Mouse (Mus musculus): Measurements from ENCODE around the gene Gm4907.
"Not testable (repeated sequence)": the region's sequence is repeated elsewhere in the genome, so short reads cannot be mapped to it uniquely, and the experiment has no call there.

Gm4907 gene

GRCm38 (mm10) chrX:23882253-23882652 is at the start of gene Gm4907:
TSS of gene Gm4907 (plus strand) at chrX:23882553.
- not testable (repeated sequence) for DNase-seq (ENCODE audit: low read depth)

GRCm38 (mm10) chrX:23833784-23834183 is 48.6 kb upstream of the Gm4907 start:
- DNase-seq (ENCODE audit: low read depth): not testable (repeated sequence)

GRCm38 (mm10) chrX:23840921-23841320 is 41.4 kb upstream of the Gm4907 start:
- no peak for DNase-seq (ENCODE audit: low read depth)

GRCm38 (mm10) chrX:23954161-23954560 is 71.8 kb downstream of the Gm4907 start:
- no peak for DNase-seq (ENCODE audit: low read depth)
